Mouse (Mus musculus) small intestine, adult 2 months (tissue): ENCODE results near the gene Odf3l1. TPM values are rescaled to one million over a fixed set of nuclear protein-coding genes. Genes with fewer than 3 reads are reported as not detected.

Source experiments
- H3K27ac ChIP-seq: fragments of 200-500 bp; 2 replicates; pipeline ENCODE4 v1.5.1; 2012; ENCODE audit warnings: low read depth, low read length, control low read depth, inconsistent platforms; ENCODE audit not compliant: insufficient read depth
- H3K27me3 ChIP-seq: fragments of 200-500 bp; 2 replicates; pipeline ENCODE4 v1.6.1; 2012; ENCODE audit warnings: mild to moderate bottlenecking, moderate library complexity, low read length, inconsistent platforms; ENCODE audit not compliant: control insufficient read depth, insufficient read depth
- H3K36me3 ChIP-seq: fragments of 200-500 bp; 2 replicates; pipeline ENCODE4 v1.6.1; 2012; ENCODE audit warnings: mild to moderate bottlenecking, low read length, control low read depth, inconsistent platforms; ENCODE audit not compliant: control insufficient read depth, insufficient read depth
- H3K4me1 ChIP-seq: fragments of 200-500 bp; 2 replicates; pipeline ENCODE4 v1.6.1; 2012; ENCODE audit warnings: low read length, inconsistent platforms, mixed read lengths; ENCODE audit not compliant: control insufficient read depth, insufficient read depth, insufficient read length
- H3K4me3 ChIP-seq: fragments of 200-500 bp; 2 replicates; pipeline ENCODE4 v1.5.1; 2012; ENCODE audit warnings: low read depth, mild to moderate bottlenecking, control low read depth, inconsistent platforms, low read length, moderate library complexity
- CTCF ChIP-seq: fragments of 200-500 bp; IDR thresholded peaks from 2 replicates; pipeline ENCODE4 v1.5.1; 2012; ENCODE audit warnings: low read depth, mild to moderate bottlenecking, control low read depth, inconsistent platforms, low read length, moderate library complexity, mixed read lengths; ENCODE audit not compliant: insufficient replicate concordance, insufficient read length; ENCODE audit errors: extremely low read depth
- POLR2A ChIP-seq: fragments of 200-500 bp; IDR thresholded peaks from 2 replicates; pipeline ENCODE4 v1.6.1; 2012; ENCODE audit warnings: low read depth, mild to moderate bottlenecking, control low read depth, inconsistent platforms, low read length, moderate library complexity
- WGBS: fragments of 180-500 bp; shearing (Covaris S2); methylation state at CpG from one replicate; pipeline ENCODE4 v1.1.7; 2018; 5-methylcytosine and 5-hydroxymethylcytosine counted together
- polyA plus RNA-seq: library from polyadenylated mRNA; depleted of rRNA; stranded (reverse); fragments of >200 nt; gene quantifications from 2 replicates; pipeline ENCODE4 v1.2.3, GENCODE M21; 2012

Gene Odf3l1
- polyA plus RNA-seq, 1 experiment, result 2.3 TPM

- 0 out of 2 replicates have a peak, but pooled peaks cover 3% of the 10 kb centered on the region for H3K27me3 ChIP-seq
- no peaks in the 10 kb centered on the region for H3K4me1 ChIP-seq
- 29% methylated on average over 4 of the region's 4 CpGs for WGBS
- no peak overlapping the region for H3K27ac ChIP-seq
- H3K36me3 ChIP-seq, result no peaks in the 10 kb centered on the region
- no peak overlapping the region for H3K4me3 ChIP-seq
- no peak for TF ChIP-seq POLR2A
- no peak for TF ChIP-seq CTCF
Observed at GRCm38 (mm10) chr9:56830162-56830561, 34.3 kb downstream of the Odf3l1 start.

DNA sequence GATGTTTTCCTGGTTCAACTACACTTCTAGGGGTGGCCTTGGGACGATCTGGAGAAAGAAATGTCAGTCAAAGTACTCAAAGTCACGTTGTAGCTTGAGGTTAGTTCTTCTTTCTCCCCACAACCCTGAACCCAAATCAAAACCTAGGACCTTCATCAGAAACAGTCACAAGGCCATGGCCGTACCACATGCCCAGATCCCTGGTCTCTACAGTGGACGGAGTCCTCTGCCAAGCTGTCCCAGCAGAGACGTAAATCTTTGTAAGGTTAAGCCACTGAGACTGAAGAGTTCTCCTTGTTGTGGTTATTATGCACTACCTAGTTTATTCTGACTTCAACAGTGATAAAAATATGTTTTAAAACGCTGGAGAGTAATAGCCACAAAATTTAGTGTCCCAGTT lies 35.6 kb downstream of the Odf3l1 start:
- TF ChIP-seq POLR2A (no peak), CTCF (no peak)
- H3K27ac ChIP-seq, result no peak overlapping the region
- no peaks in the 10 kb centered on the region for H3K4me1 ChIP-seq
- H3K4me3 ChIP-seq, result no peak overlapping the region
- 77% methylated on average over 6 of the region's 6 CpGs for WGBS
- no peaks in the 10 kb centered on the region for H3K36me3 ChIP-seq
- 0 out of 2 replicates have a peak, but pooled peaks cover 3% of the 10 kb centered on the region for H3K27me3 ChIP-seq

- WGBS, result 61% methylated on average over 9 of the region's 9 CpGs
- H3K36me3 ChIP-seq, result no peaks in the 10 kb centered on the region
- no peaks in the 10 kb centered on the region for H3K4me1 ChIP-seq
- no peak overlapping the region for H3K27ac ChIP-seq
- H3K27me3 ChIP-seq, result 0 out of 2 replicates have a peak, but pooled peaks cover 3% of the 10 kb centered on the region
- H3K4me3 ChIP-seq, result no peak overlapping the region
- TF ChIP-seq POLR2A, result no peak
- TF ChIP-seq CTCF, result no peak
Observed at GRCm38 (mm10) chr9:56828146-56828545, 36.3 kb downstream of the Odf3l1 start.

GRCm38 (mm10) chr9:56825476-56826213 lies 38.8 kb downstream of the Odf3l1 start:
- no peaks in the 10 kb centered on the region for H3K4me1 ChIP-seq
- no peak overlapping the region for H3K4me3 ChIP-seq
- H3K36me3 ChIP-seq, result no peaks in the 10 kb centered on the region
- H3K27ac ChIP-seq, result no peak overlapping the region
- TF ChIP-seq POLR2A (no peak), CTCF (no peak)
- WGBS, result 23% methylated on average over 21 of the region's 21 CpGs
- peaks cover 3% of the 10 kb centered on the region; the same call in 1 of the 2 replicates for H3K27me3 ChIP-seq

DNA sequence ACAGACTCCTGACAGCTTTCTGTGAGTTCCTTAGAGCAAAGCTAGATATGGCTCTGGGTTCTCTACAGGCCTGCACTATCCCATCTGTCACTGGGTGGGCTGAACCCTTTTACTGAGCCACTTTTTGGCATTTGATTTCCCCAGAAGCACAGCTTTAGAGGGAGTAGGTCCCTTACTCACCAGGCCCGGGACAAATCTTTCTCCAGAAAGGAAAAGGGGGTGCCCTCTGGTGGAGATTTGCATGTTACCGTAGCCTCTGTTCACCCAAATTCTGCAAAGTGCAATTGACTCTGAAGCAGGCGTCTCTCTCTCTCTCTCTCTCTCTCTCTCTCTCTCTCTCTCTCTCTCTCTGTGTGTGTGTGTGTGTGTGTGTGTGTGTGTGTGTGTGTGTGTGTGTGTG lies 39.6 kb downstream of the Odf3l1 start:
- no peak overlapping the region for H3K4me3 ChIP-seq
- no peaks in the 10 kb centered on the region for H3K4me1 ChIP-seq
- WGBS, result 10% methylated on average over 3 of the region's 3 CpGs
- no peak for TF ChIP-seq POLR2A
- TF ChIP-seq CTCF, result 0 out of 2 replicates have a peak, but pooled peaks have one; percentile 15
- H3K36me3 ChIP-seq, result no peaks in the 10 kb centered on the region
- H3K27me3 ChIP-seq, result peaks cover 3% of the 10 kb centered on the region; the same call in 1 of the 2 replicates
- no peak overlapping the region for H3K27ac ChIP-seq

- H3K4me3 ChIP-seq, result no peak overlapping the region
- H3K27ac ChIP-seq, result no peak overlapping the region
- no peaks in the 10 kb centered on the region for H3K4me1 ChIP-seq
- 85% methylated on average over 1 of the region's 1 CpGs for WGBS
- no peaks in the 10 kb centered on the region for H3K36me3 ChIP-seq
- TF ChIP-seq POLR2A (no peak), CTCF (no peak)
- H3K27me3 ChIP-seq, result no peaks in the 10 kb centered on the region; the same call in 1 of the 2 replicates
Observed at GRCm38 (mm10) chr9:56810916-56811315, 53.6 kb downstream of the Odf3l1 start.

GRCm38 (mm10) chr9:56807990-56808389 lies 56.5 kb downstream of the Odf3l1 start:
- no peak for TF ChIP-seq POLR2A
- TF ChIP-seq CTCF, result no peak
- 74% methylated on average over 6 of the region's 6 CpGs for WGBS
- Histone ChIP-seq H3K4me3 (no peak overlapping the region), H3K36me3 (no peaks in the 10 kb centered on the region), H3K27ac (no peak overlapping the region), H3K4me1 (no peaks in the 10 kb centered on the region), H3K27me3 (no peaks in the 10 kb centered on the region; the same call in 1 of the 2 replicates)
